Mouse (Mus musculus) right cerebral cortex, postnatal 36 days (tissue): ENCODE data around the gene Pcare.

Experiments
- DNase-seq, 2 experiments: peaks; one replicate each; pipeline ENCODE4 v3.0.0; 2022; ENCODE audit warnings: low spot score in 2 of 2, mixed read lengths in 1 of 2

Gene Pcare

DNA sequence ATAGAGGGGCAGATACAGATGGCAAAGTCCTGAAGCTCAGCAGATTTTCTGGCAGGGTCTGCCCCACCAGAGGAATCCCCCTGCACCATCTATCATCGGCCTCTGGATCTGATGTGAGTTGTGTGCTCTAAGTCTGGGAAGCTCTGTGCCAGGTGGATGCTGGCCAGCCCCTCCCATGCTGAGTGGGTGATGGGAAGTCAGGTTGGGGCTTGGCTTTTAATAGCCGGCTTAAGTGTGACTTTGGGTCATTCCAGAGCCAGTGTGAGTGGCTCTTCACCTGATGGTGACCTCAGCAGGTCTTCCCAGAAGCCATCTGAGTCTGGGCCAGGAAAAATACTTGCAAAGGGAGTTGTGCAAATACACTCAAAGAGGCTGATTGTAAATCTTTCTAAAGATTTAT is 22.0 kb downstream of the Pcare start:
- DNase-seq = no peak

DNA sequence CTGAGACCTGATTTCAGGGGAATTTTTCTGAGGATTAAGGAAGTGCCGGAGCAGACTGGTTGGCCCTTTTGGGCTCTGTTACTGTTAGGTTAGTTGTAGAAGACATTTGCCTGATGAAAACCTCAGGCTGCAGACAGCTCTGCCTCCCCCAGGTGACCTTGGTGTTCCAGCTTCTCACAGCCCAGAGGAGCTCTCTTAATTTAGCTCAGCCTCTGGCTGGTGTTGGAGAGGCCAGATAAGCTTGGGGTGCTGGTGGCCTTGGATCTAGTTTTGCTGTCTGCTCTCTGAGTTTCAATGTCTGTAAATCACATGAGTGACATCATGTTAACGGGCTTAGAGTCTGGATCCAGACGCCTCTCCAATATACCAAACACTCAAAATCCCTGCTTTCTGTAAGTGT is 31.7 kb downstream of the Pcare start:
- DNase-seq = no peak

DNA sequence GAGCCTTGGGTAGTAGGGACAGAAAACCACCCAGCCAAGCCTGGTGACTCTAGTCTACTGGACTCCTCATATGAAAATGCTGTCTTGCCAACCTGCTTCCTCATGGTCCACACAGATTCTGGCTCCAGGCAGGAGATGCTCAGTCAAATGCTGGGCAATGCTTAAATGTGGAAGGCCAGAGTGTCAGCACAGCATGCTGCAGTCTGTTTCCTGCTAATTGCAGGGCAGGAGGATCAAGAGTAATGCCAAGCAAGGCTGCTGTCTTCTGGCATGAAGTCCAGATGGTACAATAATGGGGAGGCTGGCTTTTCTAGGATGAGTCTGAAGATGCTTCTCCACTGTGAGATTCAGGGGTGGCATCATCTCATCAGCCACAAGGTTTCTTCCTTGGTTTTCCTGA is 32.3 kb downstream of the Pcare start:
- no peak for DNase-seq

DNA sequence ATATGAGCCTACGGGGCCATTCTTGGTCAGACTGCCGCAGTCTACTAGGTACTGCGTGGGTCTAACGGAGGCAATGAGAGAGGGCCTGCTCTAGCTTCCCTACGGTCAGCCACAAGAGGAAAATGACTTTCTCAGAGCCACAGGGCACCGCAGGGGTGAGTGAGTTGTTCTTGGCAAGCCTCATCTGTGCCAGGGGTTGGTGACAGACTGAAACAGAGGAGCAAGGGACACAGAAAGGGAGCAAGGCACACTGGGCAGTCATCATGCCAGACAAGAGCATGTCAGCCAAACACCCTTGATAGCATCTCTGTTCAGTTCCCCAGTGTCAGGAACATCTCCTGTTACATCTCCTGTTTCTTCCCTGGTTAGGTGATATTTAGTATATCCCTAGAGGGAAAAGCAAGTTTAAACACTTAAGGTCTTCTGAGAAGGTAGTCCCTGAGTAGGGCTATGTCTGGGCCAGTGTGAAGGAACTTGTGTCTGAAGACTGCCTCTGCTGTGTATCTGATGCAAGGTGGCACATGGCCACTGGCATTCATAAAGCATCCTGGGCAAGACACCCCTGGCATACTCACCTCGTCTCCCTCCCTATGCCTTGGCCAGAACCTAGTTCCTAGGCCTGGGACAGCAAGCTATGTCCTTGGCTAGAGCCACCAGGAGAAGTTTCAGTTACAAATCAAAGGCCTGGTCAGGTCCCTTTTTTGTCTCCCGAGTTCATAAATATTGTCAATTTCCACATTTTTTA is 34.6 kb downstream of the Pcare start:
- no peak for DNase-seq

DNA sequence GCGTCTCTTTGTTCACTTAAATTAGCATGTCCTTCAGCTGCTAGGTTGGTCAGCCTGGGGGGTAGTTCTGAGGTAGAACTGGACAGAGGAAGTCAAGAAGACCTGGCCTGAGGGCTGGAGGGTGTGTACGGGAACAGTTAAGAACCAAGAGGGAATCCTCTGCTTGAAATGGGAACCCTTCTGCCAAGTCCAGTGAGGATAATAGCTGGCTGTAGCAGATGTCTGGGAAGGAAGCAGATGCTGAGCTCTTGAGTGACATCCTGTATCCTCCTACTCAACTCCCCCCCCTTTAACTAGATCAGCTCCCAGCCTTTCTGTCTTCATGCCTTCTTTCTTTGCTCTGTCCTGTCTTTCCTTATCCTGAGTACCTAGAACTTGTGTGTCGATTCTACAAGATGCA is 37.7 kb downstream of the Pcare start:
- peak; percentile 23 to 58 for DNase-seq

DNA sequence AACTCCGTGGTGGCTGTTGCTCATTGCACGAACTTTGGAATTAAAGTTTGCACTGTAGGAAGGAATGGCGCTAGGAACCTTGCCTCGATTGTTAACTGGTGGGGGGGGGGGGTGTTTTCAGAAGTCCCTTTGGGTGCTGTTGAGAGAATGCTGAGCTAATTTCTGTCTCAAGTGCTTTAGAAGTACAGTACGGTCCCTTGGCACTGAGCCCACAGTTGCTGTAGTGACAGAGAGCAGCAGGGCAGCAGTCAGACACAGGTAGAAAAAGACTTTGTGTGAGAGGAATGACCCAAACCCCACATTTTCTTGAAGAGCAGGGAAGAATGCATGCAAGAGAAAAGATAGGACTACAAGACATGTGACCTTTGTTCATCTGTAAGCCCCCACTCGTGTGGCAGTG is 40.4 kb downstream of the Pcare start:
- no peak for DNase-seq

DNA sequence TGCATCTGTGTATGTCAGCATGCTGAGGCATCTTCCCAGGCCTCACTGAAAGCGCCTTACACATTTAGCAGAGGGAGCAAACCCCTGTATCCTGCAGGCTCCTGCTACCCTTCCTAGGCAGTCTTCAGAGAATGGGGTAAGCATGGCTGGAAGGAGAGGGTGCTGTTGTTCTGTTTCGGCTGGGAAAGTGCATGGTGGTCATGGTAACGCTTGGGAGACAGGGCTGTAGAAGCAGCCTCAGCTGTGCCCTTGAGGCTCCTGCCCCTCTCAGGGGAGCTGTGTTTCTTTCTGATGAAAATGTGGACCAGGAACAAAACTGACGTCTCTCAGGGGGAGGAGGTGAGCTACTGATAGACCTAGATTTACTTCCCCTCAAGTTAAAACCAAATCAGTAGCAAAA is 45.0 kb downstream of the Pcare start:
- DNase-seq = no peak

DNA sequence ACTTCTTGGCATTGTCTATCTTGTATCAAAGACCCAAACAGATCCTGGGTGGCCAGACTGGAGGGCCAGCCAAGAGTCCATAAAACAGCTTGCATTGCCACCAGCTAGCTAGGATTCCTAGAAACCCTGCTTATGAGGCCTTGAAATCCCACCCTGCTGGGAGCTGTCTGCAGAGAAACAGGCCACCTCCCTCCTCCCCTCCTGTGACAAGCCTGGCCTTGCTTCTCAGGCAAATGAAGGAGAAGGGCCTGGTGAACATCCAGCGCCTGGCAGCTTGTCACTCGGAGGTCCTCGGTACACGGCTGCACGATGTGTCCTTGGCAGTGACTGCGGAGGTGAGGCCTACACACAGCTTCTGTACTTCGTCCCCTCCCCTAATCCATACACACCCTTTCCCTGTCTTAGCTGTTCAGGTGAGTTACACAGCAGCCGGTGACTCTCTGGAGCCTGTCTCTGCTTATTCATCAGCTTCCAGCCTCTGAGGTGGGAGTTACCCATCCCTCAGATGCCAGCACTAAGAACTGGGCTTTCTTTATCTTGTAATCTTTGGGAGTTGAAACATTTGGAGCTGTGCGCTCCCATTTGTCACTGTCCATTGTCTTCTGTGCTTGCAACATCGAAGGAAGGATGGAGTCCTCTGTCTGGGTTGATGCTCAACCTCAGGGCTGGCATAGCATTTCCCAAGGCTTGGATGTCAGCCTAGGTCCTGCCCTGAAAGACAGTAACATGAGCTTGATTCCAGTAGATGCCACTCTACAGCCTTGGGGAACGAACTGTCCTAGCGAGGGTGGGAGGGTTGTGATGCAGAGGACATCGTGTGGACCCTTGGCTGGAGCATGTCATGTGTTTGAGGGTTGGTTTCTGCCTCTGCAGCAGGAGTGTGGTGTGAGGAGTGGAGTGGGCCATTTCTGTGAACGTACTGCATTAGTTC is 46.9 kb downstream of the Pcare start:
- no peak for DNase-seq

DNA sequence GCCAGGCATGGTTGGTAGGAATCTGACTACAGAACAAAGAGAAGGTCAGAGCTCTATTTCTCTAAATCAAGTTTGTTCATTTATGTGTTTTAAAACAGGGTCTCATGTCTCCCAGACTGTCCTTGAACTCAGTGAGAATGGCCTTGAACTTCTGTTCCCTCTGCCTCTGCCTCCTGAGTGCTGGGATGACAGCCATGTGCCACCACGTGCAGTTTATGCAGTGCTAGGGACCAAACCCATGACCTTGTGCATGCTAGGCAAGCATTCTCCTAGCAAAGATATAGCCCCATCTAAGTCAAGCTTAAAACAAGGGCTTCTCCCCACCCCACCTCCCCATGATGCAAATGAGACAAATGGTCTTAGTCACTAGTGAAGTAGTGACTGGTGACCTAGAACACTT is 47.6 kb downstream of the Pcare start:
- DNase-seq = no peak

DNA sequence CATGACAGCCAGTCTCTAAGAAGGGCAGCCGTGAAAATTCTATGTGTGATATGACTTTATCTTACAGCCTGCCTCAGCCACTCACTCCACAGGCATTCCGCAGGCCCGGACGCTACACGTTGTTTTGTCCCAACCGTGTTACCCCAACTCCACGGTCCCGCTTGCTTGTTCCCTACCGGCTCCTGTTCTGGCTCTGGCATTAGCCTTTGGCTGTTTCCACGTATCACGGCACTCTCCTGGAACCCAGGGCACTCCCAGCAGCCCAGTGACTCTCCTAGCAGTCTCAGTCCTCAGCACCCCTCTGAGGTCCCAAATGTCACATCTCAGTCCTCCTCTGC is 54.1 kb downstream of the Pcare start:
- no peak for DNase-seq

DNA sequence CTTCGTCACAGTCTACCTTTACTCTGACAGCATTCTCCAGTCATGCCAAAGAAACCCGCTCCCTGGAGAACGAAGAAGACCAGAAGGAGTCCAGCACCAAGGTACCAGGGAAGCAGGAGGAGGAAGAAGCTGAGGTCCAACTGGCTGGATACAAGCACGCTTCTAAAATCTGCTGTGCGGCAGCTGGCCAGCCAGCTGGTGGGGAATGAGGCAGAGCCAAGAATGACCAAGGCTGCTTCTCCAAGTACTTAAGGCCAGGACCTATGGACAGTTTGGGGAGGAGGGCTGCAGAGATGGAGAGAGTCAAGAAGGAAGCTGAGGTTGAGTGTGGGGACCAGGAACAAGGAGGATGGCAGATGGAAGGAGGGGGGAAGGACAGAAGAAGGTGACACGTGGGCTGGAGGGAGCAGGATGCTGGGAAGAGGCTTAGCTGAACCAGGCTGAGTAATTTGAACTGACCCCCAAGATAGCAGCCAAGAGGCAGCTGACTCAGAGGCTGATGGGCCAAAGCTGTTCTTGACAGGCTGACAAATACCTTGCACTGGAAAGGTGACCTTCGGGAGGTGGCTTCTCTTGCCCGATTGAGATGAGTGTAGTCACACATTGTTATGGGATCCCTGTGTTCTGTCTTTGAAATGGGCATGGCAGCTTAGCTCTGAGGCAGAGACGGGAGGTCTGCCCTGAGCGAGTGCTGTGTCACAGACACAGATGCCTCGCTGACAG is 54.6 kb downstream of the Pcare start:
- DNase-seq = no peak

DNA sequence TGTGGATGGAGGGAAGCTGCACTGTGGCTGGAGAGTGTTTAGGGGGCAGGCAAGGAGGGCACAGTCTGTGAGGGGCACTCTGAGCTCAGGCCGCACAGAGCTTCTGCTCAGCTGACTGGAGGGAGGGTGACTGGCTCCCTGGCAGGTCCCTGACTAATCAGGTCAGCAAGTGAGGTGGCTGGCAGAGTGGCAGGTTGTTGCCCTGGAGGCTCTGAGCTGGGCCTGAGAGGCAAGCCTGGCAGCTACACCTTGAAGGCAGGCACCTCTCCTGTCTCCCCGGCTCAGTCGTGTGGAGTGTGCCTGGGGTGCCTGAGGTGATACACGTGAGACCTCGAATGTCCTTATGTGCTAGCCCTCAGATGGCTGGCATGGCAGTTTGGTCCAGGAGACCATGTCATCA is 56.3 kb downstream of the Pcare start:
- no peak for DNase-seq

DNA sequence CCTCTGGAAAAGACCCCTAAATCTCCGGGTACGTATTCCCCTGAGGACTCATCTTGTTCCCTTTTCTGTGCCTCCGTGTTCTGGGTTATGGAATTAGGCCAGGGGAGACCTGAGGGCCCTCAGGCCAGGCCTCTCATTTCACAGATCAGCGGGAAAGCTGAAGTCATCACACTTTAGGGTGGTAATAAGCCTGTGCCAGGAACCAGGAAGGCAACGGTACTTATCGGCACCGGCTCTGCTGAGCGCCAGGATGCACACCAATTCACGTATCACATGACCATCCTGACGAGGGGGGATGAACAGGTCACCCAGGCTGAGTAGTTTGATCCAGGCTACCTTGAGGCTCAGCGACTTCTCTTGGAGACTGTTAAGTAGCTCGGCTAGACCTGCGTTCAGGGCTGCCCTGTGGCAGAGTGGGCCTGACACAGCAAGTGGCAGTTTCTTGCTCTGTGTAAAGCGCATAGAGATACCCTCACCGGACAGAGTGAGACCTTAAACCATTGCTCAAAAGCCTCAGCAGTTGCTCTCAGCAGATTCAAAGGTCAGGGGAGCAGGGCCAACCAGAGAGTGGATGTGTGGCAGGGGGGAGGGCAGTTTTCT is 56.9 kb downstream of the Pcare start:
- no peak for DNase-seq

DNA sequence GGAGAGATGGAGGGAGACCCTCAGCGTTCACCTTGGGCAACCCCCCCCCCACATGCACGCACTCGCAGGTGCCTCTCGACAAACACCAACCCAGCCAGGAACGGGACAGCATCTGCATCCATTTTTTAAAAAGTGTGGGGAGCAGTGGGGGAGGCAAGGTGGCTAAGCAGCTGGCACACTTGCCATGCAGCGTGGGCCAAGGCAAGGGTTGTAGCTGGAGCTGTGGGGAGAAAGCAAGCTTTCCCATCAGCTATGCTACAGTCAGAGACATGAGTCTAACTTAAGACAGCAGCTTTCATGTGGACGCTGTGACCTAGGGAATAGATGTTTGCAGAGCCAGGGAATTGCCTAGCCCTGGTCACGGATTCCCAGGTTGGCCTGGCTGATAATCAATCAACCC is 57.5 kb downstream of the Pcare start:
- no peak for DNase-seq

DNA sequence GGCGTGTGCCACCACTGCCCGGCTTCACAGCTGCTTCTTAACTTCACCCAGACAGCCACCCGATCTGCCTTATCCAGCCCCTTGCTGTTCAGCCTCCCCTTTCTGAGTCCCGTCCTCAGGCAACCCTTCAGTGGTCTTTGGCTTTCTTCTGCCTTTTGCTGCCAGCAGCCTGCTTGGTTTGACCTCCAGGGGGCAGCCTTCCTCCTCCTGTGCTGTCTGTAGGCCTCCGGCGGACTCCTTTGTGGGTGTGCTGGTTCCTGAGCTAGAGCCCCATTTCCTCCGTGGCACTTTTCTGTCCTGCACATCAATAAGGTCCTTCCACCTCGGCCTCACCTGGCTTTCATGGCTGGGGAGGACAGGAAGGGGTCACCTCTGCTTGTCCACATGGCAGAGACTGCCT is 58.9 kb downstream of the Pcare start:
- DNase-seq = no peak
